Mouse (Mus musculus) heart, postnatal 14 days (tissue): ENCODE measurements around the gene Atp8b5. TPM values are rescaled to one million over a fixed set of nuclear protein-coding genes. Genes with fewer than 3 reads are reported as not detected.
A peak's percentile ranks its signal among the peaks of the same experiment; 100 is the strongest.

ENCODE experiments used
- DNase-seq, 2 experiments: peaks; one replicate each; pipeline ENCODE4 v3.0.0; 2021 to 2022
- intact Hi-C: fragments of 180-260 bp; cut with DNase I; formaldehyde crosslinking; loops from one replicate; pipeline ENCODE4 v1.15.1; 2025
- total RNA-seq, 2 experiments: library from RNA; stranded (reverse); gene quantifications; 2 replicates each; pipeline ENCODE4 v1.2.3; 2021

Gene Atp8b5
- total RNA-seq, 2 experiments from 2014 or later = 0.10 TPM; not detected in 1

DNA sequence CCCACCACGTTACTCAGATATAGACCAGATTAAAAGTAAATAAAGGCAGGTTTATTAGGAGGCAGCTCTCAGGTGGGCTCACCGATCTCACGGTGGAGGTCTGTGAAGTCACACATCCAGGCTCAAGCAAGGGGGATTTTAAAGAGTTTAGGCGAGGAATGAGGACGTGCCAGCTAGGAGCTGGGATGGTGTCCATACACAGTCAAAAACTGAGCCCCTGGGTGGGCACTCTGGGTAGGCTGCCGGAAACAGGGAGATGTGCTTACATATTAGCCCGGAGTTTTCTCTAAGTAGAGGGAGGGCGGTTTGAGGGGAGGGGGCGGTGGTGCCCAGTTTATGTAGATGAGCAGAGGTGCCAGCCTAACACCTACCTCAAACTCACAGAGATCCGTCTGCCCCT is 114.0 kb downstream of the Atp8b5 start:
- intact Hi-C loops = loop anchor here (1.0 to 2.0 kb wide), 2 partner anchors 38 to 114 kb away; partner anchors contain the start of gene Atp8b5
- no peak for DNase-seq

DNA sequence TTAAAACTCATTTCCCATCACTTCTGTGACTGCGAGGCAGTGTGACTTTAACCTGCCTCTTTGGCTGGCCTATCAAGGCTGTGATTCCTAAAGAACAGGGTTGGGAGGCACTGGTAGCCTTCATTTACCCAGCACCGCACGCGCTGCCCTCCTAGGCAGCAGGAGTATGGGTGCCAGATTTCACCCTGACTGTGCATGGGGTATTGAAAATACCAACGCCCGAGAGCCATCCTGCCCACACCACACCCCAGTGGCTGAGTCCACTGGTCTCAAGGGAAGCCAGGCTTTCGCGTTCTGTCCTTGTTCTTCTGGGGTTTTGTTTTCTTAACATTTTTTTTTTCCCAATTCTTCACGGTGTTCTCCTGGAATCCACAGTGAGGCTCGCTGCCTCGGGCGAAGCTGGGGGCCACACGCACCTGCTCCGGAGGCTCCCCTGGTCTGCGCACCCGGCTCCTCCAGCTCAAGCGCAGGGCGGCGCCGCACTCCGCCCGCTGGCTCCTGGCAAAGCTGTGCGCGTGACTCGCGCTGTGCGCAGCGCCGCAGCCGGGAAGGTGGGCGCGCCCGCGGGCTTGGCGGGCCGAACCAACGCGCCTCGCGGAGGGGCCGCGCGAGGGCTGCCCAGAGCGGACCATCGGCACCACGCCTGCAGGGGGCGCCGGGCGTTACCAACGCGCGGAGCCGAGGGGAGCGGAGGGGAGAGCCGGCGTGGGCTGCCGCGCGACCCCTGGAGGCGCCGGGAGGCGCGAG is 114.6 kb downstream of the Atp8b5 start, which contains the start of gene Rusc2:
TSS of gene Rusc2 (plus strand) at position 572 of the 747 bp plus-strand sequence.
- peak; percentile 96 for DNase-seq
- intact Hi-C loops = loop anchor here (1.0 to 2.0 kb wide), 5 partner anchors 13 to 114 kb away; partner anchors contain the start of gene Atp8b5

DNA sequence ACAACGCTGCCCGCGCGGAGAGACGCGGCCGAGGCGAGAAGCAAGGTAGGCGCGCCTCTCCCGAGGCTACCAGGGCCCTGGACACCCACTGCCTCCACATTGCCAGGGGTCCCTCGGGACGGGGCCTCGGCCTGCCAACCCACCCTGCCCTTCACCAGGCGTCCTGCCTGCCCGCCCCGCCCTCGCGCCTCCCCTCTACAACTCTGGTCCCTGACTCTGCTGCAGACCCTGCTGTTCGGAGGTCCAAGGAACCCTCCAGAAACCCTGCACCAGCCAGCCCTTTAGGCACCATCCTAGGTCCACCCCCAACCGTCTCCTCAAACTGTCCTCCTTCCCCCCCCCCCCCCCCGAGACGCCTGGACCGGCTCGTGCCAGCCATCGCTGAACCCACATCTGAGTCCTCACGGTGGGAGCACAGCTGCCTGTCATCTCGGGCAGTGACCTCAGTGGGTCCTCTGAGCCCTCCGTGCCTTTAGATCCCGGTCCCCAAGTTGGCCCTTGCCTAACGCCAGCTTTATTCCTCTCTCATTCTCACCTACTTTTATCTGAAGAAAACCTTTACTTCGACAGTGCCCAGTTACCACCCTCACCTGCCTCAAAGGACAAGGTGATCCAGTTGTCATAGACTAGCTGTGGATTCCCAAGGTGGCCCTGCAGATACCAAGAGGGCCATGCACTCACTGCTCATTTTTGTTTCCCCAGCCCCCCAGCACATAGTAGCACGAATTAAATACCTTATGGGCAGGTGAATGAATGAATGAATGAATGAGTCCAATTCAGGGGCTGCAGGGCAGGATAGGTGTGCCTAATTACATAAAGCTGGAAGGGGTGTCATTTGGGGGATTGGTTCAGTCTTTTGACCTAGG is 115.4 kb downstream of the Atp8b5 start:
- DNase-seq = no peak
- intact Hi-C loops = loop anchor here (1.0 kb wide), 3 partner anchors 12 to 37 kb away; no protein-coding TSS in a partner anchor

GRCm38 (mm10) chr4:43383246-43384082 is 116.5 kb downstream of the Atp8b5 start:
- no peak for DNase-seq
- intact Hi-C loops = no loop called here

- intact Hi-C loops = no loop called here
- no peak for DNase-seq
These were observed 117.1 kb downstream of the Atp8b5 start for GRCm38 (mm10) chr4:43384083-43384460.

- DNase-seq = no peak
- intact Hi-C loops = no loop called here
These were observed 117.6 kb downstream of the Atp8b5 start for GRCm38 (mm10) chr4:43384541-43384940.

DNA sequence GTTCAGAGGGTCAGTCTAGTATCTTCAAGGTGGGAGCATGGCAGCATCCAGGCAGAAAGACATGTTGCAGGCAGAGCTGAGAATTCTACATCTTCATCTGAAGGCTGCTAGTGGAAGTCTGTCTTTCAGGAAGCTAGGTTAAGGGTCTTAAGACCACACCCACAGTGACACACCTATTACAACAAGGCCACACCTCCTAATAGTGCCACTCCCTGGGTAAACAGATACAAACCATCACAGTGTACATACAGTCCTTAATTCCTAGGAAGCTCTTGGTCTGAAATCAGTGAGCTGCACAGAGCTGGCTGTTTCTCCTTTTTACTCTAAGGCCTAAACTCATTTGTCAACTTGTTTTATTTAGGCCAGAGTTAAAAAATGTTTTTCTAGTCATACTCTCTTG is 120.0 kb downstream of the Atp8b5 start:
- DNase-seq = no peak
- intact Hi-C loops = no loop called here

- no peak for DNase-seq
- intact Hi-C loops = no loop called here
These were observed 122.4 kb downstream of the Atp8b5 start for GRCm38 (mm10) chr4:43389390-43389789.

GRCm38 (mm10) chr4:43389845-43390440 is 123.0 kb downstream of the Atp8b5 start:
- no peak for DNase-seq
- intact Hi-C loops = no loop called here

- intact Hi-C loops = no loop called here
- no peak for DNase-seq
These were observed 124.6 kb downstream of the Atp8b5 start for GRCm38 (mm10) chr4:43391521-43392050.

DNA sequence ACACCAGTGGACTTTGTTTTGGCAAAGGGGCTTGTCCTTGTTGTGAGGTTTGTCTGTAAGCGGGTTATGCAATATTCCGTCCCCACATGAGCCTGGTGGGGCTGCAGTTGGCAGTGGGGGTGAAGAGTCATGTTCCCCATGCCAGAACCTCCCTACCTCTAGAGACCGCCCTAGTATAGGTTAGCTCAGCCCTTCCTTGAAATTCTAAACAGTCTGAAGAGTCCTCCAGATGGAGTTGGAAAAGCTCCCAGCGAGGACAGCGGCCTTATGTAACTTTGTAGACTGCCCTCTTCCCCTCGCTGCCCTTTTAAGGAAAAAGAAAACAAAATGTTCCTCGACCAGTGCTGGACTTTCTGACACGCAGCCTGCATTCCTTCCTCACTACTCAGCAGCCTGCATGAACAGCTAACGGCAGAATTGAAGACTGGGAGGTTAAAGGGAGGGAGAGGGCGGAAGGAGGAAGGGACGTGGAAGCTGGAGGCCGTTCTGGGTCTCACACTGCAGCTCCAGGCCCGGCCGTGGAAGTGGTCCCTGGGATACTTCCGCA is 127.5 kb downstream of the Atp8b5 start:
- intact Hi-C loops = loop anchor here (1.0 kb wide), 1 partner anchor 12 kb away; no protein-coding TSS in a partner anchor
- DNase-seq = peak; percentile 77

DNA sequence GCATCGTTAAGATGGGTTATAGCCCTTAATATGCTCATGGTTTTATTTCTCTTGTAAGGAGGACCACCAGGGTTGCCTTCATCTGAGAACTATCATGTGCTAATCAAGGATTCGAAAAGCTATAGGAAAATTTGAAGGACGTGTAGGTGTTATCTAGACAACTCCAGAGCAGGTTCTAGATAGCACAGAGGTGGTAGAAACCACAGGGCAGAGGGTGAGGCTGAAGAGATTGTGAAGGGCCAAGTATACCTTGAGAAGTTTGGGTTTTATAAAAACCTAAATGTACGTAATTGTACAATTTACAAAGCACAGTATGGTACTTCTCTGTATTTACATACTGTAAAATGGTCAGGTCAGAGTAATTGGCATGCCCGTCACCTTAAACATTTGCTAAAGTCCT is 128.2 kb downstream of the Atp8b5 start:
- no peak for DNase-seq
- intact Hi-C loops = no loop called here

- DNase-seq = no peak
- intact Hi-C loops = no loop called here
These were observed 128.9 kb downstream of the Atp8b5 start for GRCm38 (mm10) chr4:43395836-43396235.

DNA sequence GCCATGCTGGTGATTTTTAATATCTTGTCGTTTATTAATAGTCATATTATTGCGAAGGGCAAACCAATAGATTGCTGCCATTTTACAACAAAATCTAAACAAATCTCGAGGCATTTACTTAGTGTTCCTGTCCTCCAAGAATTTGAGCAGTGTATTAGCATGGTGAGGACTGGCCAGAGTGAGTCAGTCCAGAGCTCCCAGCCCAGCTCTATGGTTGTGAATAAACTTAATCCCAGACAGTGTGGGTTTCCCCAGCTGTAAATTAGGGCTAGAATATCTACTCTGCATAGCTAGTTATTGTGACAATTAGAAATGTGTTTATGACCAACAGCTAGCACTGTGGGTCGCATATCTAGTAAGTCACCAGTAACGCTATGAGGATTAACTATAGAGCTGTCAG is 129.4 kb downstream of the Atp8b5 start:
- DNase-seq = no peak
- intact Hi-C loops = no loop called here

DNA sequence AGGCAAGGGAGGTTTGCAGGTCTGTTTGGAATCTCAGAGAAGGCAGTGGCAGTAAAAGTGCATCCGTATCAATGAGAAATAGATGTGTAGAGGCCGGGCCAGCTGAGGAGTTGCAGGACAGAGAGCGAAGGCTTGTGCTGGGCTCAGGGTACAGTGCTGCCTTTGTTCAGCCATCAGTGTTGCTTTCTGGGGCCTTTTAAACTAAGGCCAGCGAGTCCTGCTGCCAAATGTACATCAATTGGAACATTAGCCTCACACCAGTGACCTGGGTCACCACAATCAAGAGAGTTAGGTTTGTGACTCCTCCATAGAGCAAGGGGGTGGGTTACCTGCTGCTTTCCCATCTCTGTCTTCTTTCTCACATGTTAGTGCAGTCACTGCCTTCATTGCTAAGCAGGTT is 131.1 kb downstream of the Atp8b5 start:
- DNase-seq = no peak
- intact Hi-C loops = no loop called here

- peak; percentile 71 to 79 for DNase-seq
- intact Hi-C loops = no loop called here
These were observed 131.9 kb downstream of the Atp8b5 start for GRCm38 (mm10) chr4:43398829-43399331.

GRCm38 (mm10) chr4:43399391-43400131 is 132.6 kb downstream of the Atp8b5 start:
- DNase-seq = peak; percentile 55
- intact Hi-C loops = no loop called here

- peak in 1 of 2 experiments; percentile 41 for DNase-seq
- intact Hi-C loops = no loop called here
These were observed 134.0 kb downstream of the Atp8b5 start for GRCm38 (mm10) chr4:43400976-43401375.

DNA sequence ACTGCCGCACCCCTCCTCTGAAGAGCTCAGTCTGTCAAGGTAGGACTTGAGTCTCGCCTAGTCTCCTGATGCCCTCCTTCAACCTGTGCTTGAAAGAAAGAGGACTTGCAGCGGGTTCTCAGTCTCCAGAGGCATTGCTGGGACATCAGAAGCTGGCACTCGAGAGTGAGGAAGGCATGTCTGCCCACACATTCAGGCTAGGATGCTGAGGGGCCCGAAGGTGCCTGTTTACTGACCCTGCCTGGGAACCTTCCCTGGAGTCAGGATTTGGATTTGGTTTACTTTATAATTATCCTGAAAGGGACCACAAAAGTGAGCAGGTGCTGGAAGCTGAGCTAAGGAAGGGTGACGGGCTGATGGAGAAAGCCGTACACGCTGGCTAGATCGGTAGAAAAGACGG is 134.5 kb downstream of the Atp8b5 start:
- no peak for DNase-seq
- intact Hi-C loops = no loop called here
